Mouse (Mus musculus) CH12.LX (cell line): Measurements from ENCODE around the gene Lce1f. TPM values are rescaled to one million over a fixed set of nuclear protein-coding genes. Genes with fewer than 3 reads are reported as not detected.

ENCODE experiments used
- DNase-seq: peaks from one replicate; pipeline ENCODE4 v3.0.0-alpha.2; 2013; ENCODE audit errors: extremely low read depth
- H3K27ac ChIP-seq: 2 replicates; pipeline ENCODE4 v1.5.1; 2012; ENCODE audit warnings: low read depth, mild to moderate bottlenecking, control low read depth, moderate library complexity; ENCODE audit not compliant: insufficient read depth
- H3K27me3 ChIP-seq: replicated peaks from 2 replicates; pipeline ENCODE3; 2012; ENCODE audit warnings: inconsistent platforms
- H3K36me3 ChIP-seq, 2 experiments: replicated peaks in 1 of 2; 2 replicates each; pipeline versions ENCODE3 to v1.6.1; 2012; ENCODE audit warnings: inconsistent platforms in 1 of 2, low read length in 1 of 2, mild to moderate bottlenecking in 1 of 2, mixed read lengths in 1 of 2, moderate library complexity in 1 of 2; ENCODE audit not compliant: control insufficient read depth in 1 of 2, insufficient read depth in 1 of 2
- H3K4me1 ChIP-seq, 2 experiments: 2 replicates each; pipeline ENCODE4 v1.6.1; 2012; ENCODE audit warnings: inconsistent platforms in 1 of 2, moderate library complexity in 1 of 2; ENCODE audit not compliant: insufficient read depth in 2 of 2, control insufficient read depth in 1 of 2
- H3K4me2 ChIP-seq: 2 replicates; pipeline ENCODE4 v1.6.1; 2012; ENCODE audit warnings: low read depth, mild to moderate bottlenecking, control low read depth; ENCODE audit not compliant: poor library complexity, insufficient read depth, severe bottlenecking
- H3K4me3 ChIP-seq, 3 experiments: fragments of 150-350 bp in 1 of 3; sonication (generic) in 1 of 3; replicated peaks in 1 of 3; 2 replicates each; pipeline versions ENCODE3 to v1.5.1; 2011 to 2012; ENCODE audit warnings: low read depth in 2 of 3, low read length in 2 of 3, mild to moderate bottlenecking in 2 of 3, moderate library complexity in 2 of 3, control low read depth in 1 of 3, improper control_type of control experiment in 1 of 3, inconsistent platforms in 1 of 3, mixed read lengths in 1 of 3; ENCODE audit not compliant: poor library complexity in 1 of 3
- H3K79me2 ChIP-seq: replicated peaks from 2 replicates; pipeline ENCODE4 v1.6.1; 2012; ENCODE audit warnings: mild to moderate bottlenecking, moderate library complexity; ENCODE audit not compliant: control insufficient read depth, poor library complexity, insufficient read depth, severe bottlenecking; ENCODE audit errors: extremely low read depth
- H3K9ac ChIP-seq: 2 replicates; pipeline ENCODE4 v1.6.1; 2012; ENCODE audit warnings: low read depth, mild to moderate bottlenecking, control low read depth, moderate library complexity; ENCODE audit not compliant: insufficient read depth
- H3K9me3 ChIP-seq: replicated peaks from 2 replicates; pipeline ENCODE3; 2012; ENCODE audit warnings: low read length, inconsistent platforms, mixed read lengths
- BHLHE40 ChIP-seq: IDR thresholded peaks from 2 replicates; pipeline ENCODE4 v1.6.1; 2011; ENCODE audit warnings: mild to moderate bottlenecking, low read depth, low read length, improper control_type of control experiment
- CHD1 ChIP-seq: IDR thresholded peaks from 2 replicates; pipeline ENCODE4 v1.6.1; 2012; ENCODE audit warnings: low read depth, low read length, improper control_type of control experiment, inconsistent platforms
- EP300 ChIP-seq: IDR thresholded peaks from 2 replicates; pipeline ENCODE4 v1.6.1; 2011; ENCODE audit warnings: low read length, improper control_type of control experiment
- GABPA ChIP-seq: IDR thresholded peaks from 2 replicates; pipeline ENCODE4 v1.6.1; 2012; ENCODE audit warnings: low read depth, low read length, improper control_type of control experiment, inconsistent platforms; ENCODE audit not compliant: insufficient replicate concordance
- IRF4 ChIP-seq: IDR thresholded peaks from 2 replicates; pipeline ENCODE4 v1.6.1; 2014; ENCODE audit warnings: low read depth, mild to moderate bottlenecking, inconsistent platforms, low read length, improper control_type of control experiment
- JUND ChIP-seq: conservative IDR thresholded peaks from 2 replicates; pipeline ENCODE4 v1.6.1; 2011; ENCODE audit warnings: low read depth, low read length, improper control_type of control experiment
- KAT2A ChIP-seq: IDR thresholded peaks from 2 replicates; pipeline ENCODE4 v1.6.1; 2012; ENCODE audit warnings: low read length, improper control_type of control experiment, inconsistent platforms; ENCODE audit not compliant: insufficient replicate concordance
- MAX ChIP-seq: IDR thresholded peaks from 2 replicates; pipeline ENCODE4 v1.6.1; 2011; ENCODE audit warnings: low read length, improper control_type of control experiment
- MXI1 ChIP-seq: IDR thresholded peaks from 2 replicates; pipeline ENCODE4 v1.6.1; 2011; ENCODE audit warnings: mild to moderate bottlenecking, low read depth, low read length, improper control_type of control experiment
- NRF1 ChIP-seq: IDR thresholded peaks from 2 replicates; pipeline ENCODE4 v1.6.1; 2014; ENCODE audit warnings: low read depth, mild to moderate bottlenecking, inconsistent platforms, low read length, improper control_type of control experiment, moderate library complexity
- POLR2A ChIP-seq: IDR thresholded peaks from 2 replicates; pipeline ENCODE4 v1.6.1; 2011; ENCODE audit warnings: low read depth, mild to moderate bottlenecking, improper control_type of control experiment, low read length
- POLR2AphosphoS2 ChIP-seq: IDR thresholded peaks from 2 replicates; pipeline ENCODE4 v1.6.1; 2011; ENCODE audit warnings: low read depth, low read length, improper control_type of control experiment
- SIN3A ChIP-seq: IDR thresholded peaks from 2 replicates; pipeline ENCODE4 v1.6.1; 2012; ENCODE audit warnings: low read length, improper control_type of control experiment, inconsistent platforms
- SMC3 ChIP-seq: IDR thresholded peaks from 2 replicates; pipeline ENCODE4 v1.6.1; 2011; ENCODE audit warnings: low read depth, low read length, improper control_type of control experiment
- TBP ChIP-seq: conservative IDR thresholded peaks from 2 replicates; pipeline ENCODE4 v1.6.1; 2011; ENCODE audit warnings: low read depth, low read length, improper control_type of control experiment
- TCF12 ChIP-seq: IDR thresholded peaks from 2 replicates; pipeline ENCODE4 v1.6.1; 2014; ENCODE audit warnings: low read depth, mild to moderate bottlenecking, inconsistent platforms, low read length, improper control_type of control experiment
- USF1 ChIP-seq: IDR thresholded peaks from 2 replicates; pipeline ENCODE4 v1.6.1; 2014; ENCODE audit warnings: low read depth, mild to moderate bottlenecking, inconsistent platforms, low read length, improper control_type of control experiment
- ZKSCAN1 ChIP-seq: IDR thresholded peaks from 2 replicates; pipeline ENCODE4 v1.6.1; 2012; ENCODE audit warnings: low read depth, inconsistent platforms, low read length, improper control_type of control experiment, borderline replicate concordance
- dilution Hi-C: fragments of 300-500 bp; cut with MboI; formaldehyde crosslinking; loops from 2 replicates; pipeline ENCODE4 v1.14.3; 2020; ENCODE audit warnings: low sequenced_read_pairs; ENCODE audit not compliant: extremely low pct_unique_long_range_greater_than_20kb, extremely low pct_ligation_motif_present
- in situ Hi-C: fragments of 300-500 bp; cut with MboI; formaldehyde crosslinking; loops from 3 replicates; pipeline ENCODE4 v1.14.3; 2019; ENCODE audit warnings: low sequenced_read_pairs, low pct_ligation_motif_present, low pct_unique_long_range_greater_than_20kb, mixed read lengths
- polyA plus RNA-seq: library from polyadenylated mRNA; unstranded; fragments of >175 nt; gene quantifications from 2 replicates; pipeline ENCODE4 v1.2.1, GENCODE M21; 2012; ENCODE audit warnings: low read depth; ENCODE audit not compliant: insufficient read length
- total RNA-seq, 2 experiments: library from RNA; depleted of rRNA; stranded (reverse); fragments of 300-350 nt in 1 of 2; fragments of >200 nt in 1 of 2; gene quantifications; 2 replicates each; pipeline ENCODE4 v1.2.3; 2012 to 2014

Lce1f gene
- total and polyA plus RNA-seq, 3 experiments: not detected

- H3K4me2 ChIP-seq: no peak within 1 kb of the TSS
- no peaks in the 10 kb centered on the region for H3K27me3 ChIP-seq
- H3K9me3 ChIP-seq: no peaks in the 10 kb centered on the region
- H3K9ac ChIP-seq: no peak within 1 kb of the TSS
- no peak within 1 kb of the TSS for H3K27ac ChIP-seq
- TF ChIP-seq USF1 (no peak), SMC3 (no peak), CHD1 (no peak), POLR2AphosphoS2 (no peak), NRF1 (no peak), KAT2A (no peak), BHLHE40 (no peak), IRF4 (no peak), MXI1 (no peak), JUND (no peak)
- TF ChIP-seq, all 38 proteins: peak for 0
- no peaks in the 10 kb centered on the region for H3K4me1 ChIP-seq
- in situ Hi-C loops: no loop called here
- no peaks in the 10 kb centered on the region for H3K79me2 ChIP-seq
- H3K36me3 ChIP-seq: no peaks in the 10 kb centered on the region
- no peak for DNase-seq
- H3K4me3 ChIP-seq: no peak within 1 kb of the TSS
- dilution Hi-C loops: no loop called here
Measured at GRCm38 (mm10) chr3:92738996-92739395, 18.8 kb upstream of the Lce1f start, which contains the start of gene Gm38119. Gene Gm38119, minus strand, starts transcription at chr3:92739096.

- no peaks in the 10 kb centered on the region for H3K79me2 ChIP-seq
- no peaks in the 10 kb centered on the region for H3K9me3 ChIP-seq
- H3K27me3 ChIP-seq: no peaks in the 10 kb centered on the region
- in situ Hi-C loops: no loop called here
- no peak overlapping the region for H3K27ac ChIP-seq
- no peak overlapping the region for H3K4me2 ChIP-seq
- no peak overlapping the region for H3K4me3 ChIP-seq
- H3K36me3 ChIP-seq: no peaks in the 10 kb centered on the region
- TF ChIP-seq TCF12 (no peak), MAX (no peak), TBP (no peak), POLR2A (no peak), GABPA (no peak), SIN3A (no peak), ZKSCAN1 (no peak), JUND (no peak), SMC3 (no peak), EP300 (no peak)
- TF ChIP-seq, all 38 proteins: peak for 0
- dilution Hi-C loops: no loop called here
- no peak for DNase-seq
- H3K4me1 ChIP-seq: no peaks in the 10 kb centered on the region
- no peak overlapping the region for H3K9ac ChIP-seq
Measured at GRCm38 (mm10) chr3:92722631-92723030, 2.5 kb upstream of the Lce1f start.
